Mouse (Mus musculus) brain, adult 2 months (tissue): ENCODE measurements around the gene Ifrd2.

Experiments
- DNase-seq: peaks from one replicate; pipeline ENCODE4 v3.0.0; 2011; ENCODE audit warnings: low read depth, low spot score

Gene Ifrd2

GRCm38 (mm10) chr9:107598385-107598784, 10.9 kb downstream of the Ifrd2 start:
- no peak for DNase-seq

- no peak for DNase-seq
Measured at GRCm38 (mm10) chr9:107599433-107599832, 12.0 kb downstream of the Ifrd2 start.

- DNase-seq: peak; percentile 66
Measured at GRCm38 (mm10) chr9:107599842-107600241, 12.4 kb downstream of the Ifrd2 start.

GRCm38 (mm10) chr9:107600745-107601144, 13.3 kb downstream of the Ifrd2 start:
- peak; percentile 35 for DNase-seq

GRCm38 (mm10) chr9:107601275-107601674, 13.8 kb downstream of the Ifrd2 start:
- DNase-seq: no peak

- DNase-seq: peak; percentile 93
Measured at GRCm38 (mm10) chr9:107602068-107602648, 14.7 kb downstream of the Ifrd2 start.

GRCm38 (mm10) chr9:107603251-107603650, 15.8 kb downstream of the Ifrd2 start:
- no peak for DNase-seq

GRCm38 (mm10) chr9:107605041-107605661, 17.7 kb downstream of the Ifrd2 start:
- no peak for DNase-seq

GRCm38 (mm10) chr9:107606591-107606990, 19.1 kb downstream of the Ifrd2 start:
- DNase-seq: no peak

- DNase-seq: no peak
Measured at GRCm38 (mm10) chr9:107607036-107607435, 19.6 kb downstream of the Ifrd2 start.

GRCm38 (mm10) chr9:107607653-107608245, 20.3 kb downstream of the Ifrd2 start:
- DNase-seq: no peak

- DNase-seq: no peak
Measured at GRCm38 (mm10) chr9:107608741-107609432, 21.4 kb downstream of the Ifrd2 start, which contains the start of gene Sema3b. TSS of gene Sema3b (minus strand) at chr9:107609229.

- no peak for DNase-seq
Measured at GRCm38 (mm10) chr9:107609433-107609830, 22.0 kb downstream of the Ifrd2 start.

- DNase-seq: peak; percentile 71
Measured at GRCm38 (mm10) chr9:107611456-107612190, 24.2 kb downstream of the Ifrd2 start.

GRCm38 (mm10) chr9:107612191-107612944, 24.9 kb downstream of the Ifrd2 start:
- DNase-seq: peak; percentile 99

GRCm38 (mm10) chr9:107612945-107613569, 25.6 kb downstream of the Ifrd2 start:
- no peak for DNase-seq

- DNase-seq: peak; percentile 68
Measured at GRCm38 (mm10) chr9:107615035-107615434, 27.6 kb downstream of the Ifrd2 start.

GRCm38 (mm10) chr9:107617461-107617860, 30.0 kb downstream of the Ifrd2 start:
- no peak for DNase-seq

- DNase-seq: no peak
Measured at GRCm38 (mm10) chr9:107618098-107618497, 30.7 kb downstream of the Ifrd2 start.

GRCm38 (mm10) chr9:107618778-107619545, 31.5 kb downstream of the Ifrd2 start:
- DNase-seq: peak; percentile 54
